Mouse (Mus musculus): ENCODE data around the gene Taldo1.

GRCm38 (mm10) chr7:141356971-141357370 is 35.0 kb upstream of the Taldo1 start:
- no peak for TF ChIP-seq POLR2A (IDR thresholded peaks at IDR 0.05; ENCODE audit: insufficient read depth, low read depth, low read length)
- TF ChIP-seq CTCF (IDR thresholded peaks at IDR 0.05; ENCODE audit: insufficient read depth, low read depth, low read length) = no peak
